Mouse (Mus musculus) lung, embryonic 14.5 days (tissue): ENCODE measurements around the gene Gm21173. TPM values are rescaled to one million over a fixed set of nuclear protein-coding genes. Genes with fewer than 3 reads are reported as not detected.
"Not testable (repeated sequence)": the region's sequence is repeated elsewhere in the genome, so short reads cannot be mapped to it uniquely, and the experiment has no call there.

Experiments
- ATAC-seq: fragments of 200-750 bp; cut with Nextera tagmentation; 2 replicates; pipeline ENCODE4 v1.8.0; 2017; ENCODE audit warnings: mild to moderate bottlenecking, moderate TSS enrichment, moderate library complexity; ENCODE audit not compliant: insufficient read depth
- DNase-seq: peaks from one replicate; pipeline ENCODE4 v3.0.0-alpha.2; 2015
- H3K27ac ChIP-seq: fragments of 300-500 bp; sonication (generic); 2 replicates; pipeline ENCODE4 v1.5.1; 2014; ENCODE audit warnings: low read depth, mild to moderate bottlenecking, moderate library complexity
- H3K27me3 ChIP-seq: fragments of 300-500 bp; sonication (generic); 2 replicates; pipeline ENCODE4 v1.6.1; 2014; ENCODE audit warnings: low read length, control low read depth; ENCODE audit not compliant: insufficient read depth
- H3K36me3 ChIP-seq: fragments of 300-500 bp; sonication (generic); 2 replicates; pipeline ENCODE4 v1.6.1; 2014; ENCODE audit warnings: control low read depth; ENCODE audit not compliant: insufficient read depth
- H3K4me1 ChIP-seq: fragments of 300-500 bp; sonication (generic); 2 replicates; pipeline ENCODE4 v1.6.1; 2014; ENCODE audit warnings: antibody characterized with exemption, control low read depth; ENCODE audit not compliant: insufficient read depth
- H3K4me2 ChIP-seq: fragments of 300-500 bp; sonication (generic); 2 replicates; pipeline ENCODE4 v1.6.1; 2014; ENCODE audit warnings: mild to moderate bottlenecking
- H3K4me3 ChIP-seq: fragments of 300-500 bp; sonication (generic); 2 replicates; pipeline ENCODE4 v1.5.1; 2014; ENCODE audit warnings: low read depth, low read length
- H3K9ac ChIP-seq: fragments of 300-500 bp; sonication (generic); 2 replicates; pipeline ENCODE4 v1.6.1; 2014
- H3K9me3 ChIP-seq: fragments of 300-500 bp; sonication (generic); 2 replicates; pipeline ENCODE4 v1.6.1; 2016; ENCODE audit warnings: low read depth, low read length, control low read depth
- WGBS: fragments of 180-500 bp; shearing (Covaris S2); extraction: QIAGEN DNeasy Blood & Tissue Kit; methylation state at CpG from one replicate; pipeline ENCODE4 v1.1.7; 2014; 5-methylcytosine and 5-hydroxymethylcytosine counted together
- polyA plus RNA-seq: library from polyadenylated mRNA; unstranded; fragments of >200 nt; fragmentation: Nextera tagmentation; extraction: Ambion mirVana; gene quantifications from 2 replicates; pipeline ENCODE4 v1.2.1, GENCODE M21; 2014

Gene Gm21173
- polyA plus RNA-seq = not detected in 2 replicates

DNA sequence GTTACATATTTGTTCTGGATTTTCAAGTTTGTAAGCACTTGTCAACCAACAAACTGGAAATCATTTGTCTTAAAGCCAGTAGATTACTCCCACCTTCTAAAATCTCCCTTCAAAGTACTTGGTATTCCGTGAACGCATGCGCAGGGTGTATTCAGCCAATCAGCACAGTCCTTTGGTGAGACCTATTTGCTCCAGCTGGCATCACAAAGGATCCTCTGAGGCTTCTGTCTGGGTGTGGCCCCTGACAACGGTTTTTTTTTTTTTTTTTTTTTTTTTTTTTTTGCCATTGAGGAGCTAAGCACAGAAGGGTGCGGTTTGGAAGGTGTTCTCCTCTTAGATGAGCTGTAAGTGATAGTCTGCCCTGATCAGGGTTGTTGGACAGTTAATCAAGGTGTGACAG, at the start of gene Gm21173:
TSS of gene Gm21173 (plus strand) at position 301 of the 400 bp plus-strand sequence.
- DNase-seq, H3K4me1 ChIP-seq, H3K36me3 ChIP-seq, H3K9ac ChIP-seq, H3K27ac ChIP-seq, H3K4me3 ChIP-seq, H3K4me2 ChIP-seq, H3K9me3 ChIP-seq, H3K27me3 ChIP-seq, ATAC-seq: not testable (repeated sequence)
- no CpG with 5 or more reads among the region's 5 CpGs for WGBS
